Mouse (Mus musculus): Measurements from ENCODE around the gene Gimap4. TPM values are rescaled to one million over a fixed set of nuclear protein-coding genes. Genes with fewer than 3 reads are reported as not detected.

Gene Gimap4
- polyA plus RNA-seq, 1 experiment from 2014 or later, result 22.8 TPM

DNA sequence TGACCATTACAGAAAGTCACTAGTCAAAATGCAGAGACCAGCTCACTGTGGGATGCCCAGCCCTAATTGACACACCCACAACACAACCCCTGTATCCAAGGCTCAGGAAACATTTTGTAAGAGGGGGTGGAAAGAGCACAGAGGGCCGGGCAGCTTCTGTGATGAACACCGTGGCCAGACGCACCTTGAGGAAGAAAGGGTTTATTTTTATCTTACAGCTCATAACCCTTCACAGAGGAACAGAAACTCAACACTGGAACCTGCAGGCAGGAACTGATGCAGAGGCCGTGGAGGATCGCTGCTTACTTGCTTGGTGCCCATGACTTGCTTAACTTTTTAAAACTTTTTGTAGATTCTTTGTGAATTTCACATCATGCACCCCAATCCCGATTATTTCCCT is 8.6 kb downstream of the Gimap4 start:
- H3K9me3 ChIP-seq, result no peaks in the 10 kb centered on the region
- H3K4me2 ChIP-seq (replicated peaks), result no peak overlapping the region
- WGBS, result 83% methylated on average over 6 of the region's 6 CpGs
- H3K36me3 ChIP-seq, result no peaks in the 10 kb centered on the region
- no peak overlapping the region for H3K27ac ChIP-seq
- no peak overlapping the region for H3K9ac ChIP-seq
- H3K27me3 ChIP-seq (replicated peaks), result no peaks in the 10 kb centered on the region
- H3K4me3 ChIP-seq (replicated peaks), result no peak overlapping the region
- no peaks in the 10 kb centered on the region for H3K4me1 ChIP-seq (replicated peaks)
- no peak for ATAC-seq

DNA sequence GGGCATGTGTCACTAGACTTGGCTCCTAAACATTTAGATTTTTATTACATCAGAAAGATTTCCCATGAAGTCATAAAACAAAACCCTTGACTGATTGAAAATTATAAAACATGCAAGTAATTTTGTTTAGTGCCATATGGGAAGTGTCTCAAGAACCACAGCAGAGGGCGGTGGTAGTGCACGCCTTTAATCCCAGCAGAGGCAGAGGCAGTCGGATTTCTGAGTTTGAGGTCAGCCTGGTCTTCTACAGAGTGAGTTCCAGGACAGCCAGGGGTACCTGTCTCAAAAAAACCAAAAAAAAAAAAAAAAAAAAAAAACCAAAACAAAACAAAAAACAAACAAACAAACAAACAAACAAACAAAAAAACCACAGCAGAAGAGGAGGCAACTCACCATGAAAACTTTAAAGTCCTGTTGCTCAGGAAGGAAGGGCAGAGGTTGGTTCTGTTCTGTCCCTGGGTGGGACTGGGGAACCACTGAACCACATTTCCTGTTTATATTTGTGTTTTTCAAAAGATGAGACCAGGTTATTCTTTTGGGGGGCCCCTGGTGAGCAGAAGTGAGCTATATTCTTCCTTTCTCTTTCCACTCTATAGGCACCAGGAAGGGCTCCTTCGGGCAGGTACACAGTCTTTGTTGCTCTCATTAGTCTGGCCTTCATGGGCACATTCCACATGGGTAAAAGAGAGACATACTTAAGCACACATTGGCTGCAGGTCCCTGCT is 12.6 kb downstream of the Gimap4 start:
- Histone ChIP-seq H3K4me1 (replicated peaks) (no peaks in the 10 kb centered on the region), H3K9ac (no peak overlapping the region), H3K36me3 (no peaks in the 10 kb centered on the region), H3K4me3 (replicated peaks) (no peak overlapping the region), H3K27ac (no peak overlapping the region), H3K27me3 (replicated peaks) (no peaks in the 10 kb centered on the region), H3K4me2 (replicated peaks) (no peak overlapping the region), H3K9me3 (no peaks in the 10 kb centered on the region)
- no peak for ATAC-seq
- 85% methylated on average over 4 of the region's 4 CpGs for WGBS

DNA sequence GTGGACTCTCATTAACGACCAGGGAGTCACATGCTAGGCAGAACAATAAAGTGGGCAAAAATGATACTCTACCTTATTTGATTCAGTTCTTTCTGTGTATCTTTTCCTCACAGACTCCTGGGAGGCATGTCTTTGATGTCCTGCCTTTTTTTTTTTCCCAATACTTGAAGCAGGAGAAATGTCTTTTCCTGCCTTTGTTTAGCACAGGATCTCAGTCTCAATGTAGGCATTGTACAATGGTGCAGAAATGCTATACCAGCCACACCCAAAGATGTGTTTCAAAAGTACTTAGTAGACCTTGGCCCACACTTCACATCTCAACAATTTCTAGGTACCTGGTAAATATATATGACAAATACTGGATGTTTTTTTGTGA is 13.2 kb downstream of the Gimap4 start:
- 49% methylated on average over 1 of the region's 1 CpGs for WGBS
- Histone ChIP-seq H3K27me3 (replicated peaks) (no peaks in the 10 kb centered on the region), H3K9me3 (no peaks in the 10 kb centered on the region), H3K36me3 (no peaks in the 10 kb centered on the region), H3K4me1 (replicated peaks) (no peaks in the 10 kb centered on the region), H3K4me3 (replicated peaks) (no peak overlapping the region), H3K27ac (no peak overlapping the region), H3K9ac (no peak overlapping the region), H3K4me2 (replicated peaks) (no peak overlapping the region)
- ATAC-seq, result no peak

DNA sequence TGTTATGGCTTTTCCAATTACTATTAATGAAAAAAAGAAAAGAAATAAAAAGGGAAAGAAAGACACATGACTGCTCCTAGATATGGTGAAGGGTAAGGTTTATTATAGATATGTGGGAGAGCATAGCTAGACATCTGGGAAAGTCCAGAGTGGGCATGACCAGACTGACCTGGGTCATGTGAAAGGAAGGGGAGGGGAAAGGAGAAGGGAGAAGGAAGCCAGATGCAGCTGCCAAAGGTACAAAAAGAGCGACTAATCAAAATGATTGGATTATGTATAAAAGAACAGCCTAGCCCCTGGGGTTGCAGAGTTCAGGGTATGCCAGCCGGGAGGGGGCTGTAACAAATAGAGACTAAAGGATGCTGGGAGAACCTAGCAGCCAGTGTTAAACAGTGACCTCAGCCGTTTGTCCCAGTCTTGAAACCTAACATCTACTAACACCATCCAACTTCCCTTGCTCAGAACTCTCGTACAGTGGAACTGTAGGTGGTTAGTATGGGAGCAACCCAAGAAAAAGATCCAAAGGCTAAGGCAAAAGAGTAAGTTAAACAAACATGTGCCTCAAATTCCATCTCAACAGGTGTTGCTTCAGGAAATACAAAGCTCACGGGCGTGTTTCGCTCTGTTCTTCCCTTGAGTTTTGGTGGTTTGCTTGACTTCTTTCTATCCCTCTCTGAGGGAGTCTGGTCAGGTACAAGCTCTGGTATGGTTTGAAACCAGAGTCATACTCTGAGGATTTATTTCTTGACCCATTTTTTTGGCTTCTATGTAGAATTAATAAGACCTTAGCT is 13.9 kb downstream of the Gimap4 start:
- Histone ChIP-seq H3K9me3 (no peaks in the 10 kb centered on the region), H3K27me3 (replicated peaks) (no peaks in the 10 kb centered on the region), H3K9ac (no peak overlapping the region), H3K4me2 (replicated peaks) (no peak overlapping the region), H3K4me1 (replicated peaks) (no peaks in the 10 kb centered on the region), H3K27ac (no peak overlapping the region), H3K36me3 (no peaks in the 10 kb centered on the region), H3K4me3 (replicated peaks) (no peak overlapping the region)
- WGBS, result 78% methylated on average over 7 of the region's 7 CpGs
- no peak for ATAC-seq

DNA sequence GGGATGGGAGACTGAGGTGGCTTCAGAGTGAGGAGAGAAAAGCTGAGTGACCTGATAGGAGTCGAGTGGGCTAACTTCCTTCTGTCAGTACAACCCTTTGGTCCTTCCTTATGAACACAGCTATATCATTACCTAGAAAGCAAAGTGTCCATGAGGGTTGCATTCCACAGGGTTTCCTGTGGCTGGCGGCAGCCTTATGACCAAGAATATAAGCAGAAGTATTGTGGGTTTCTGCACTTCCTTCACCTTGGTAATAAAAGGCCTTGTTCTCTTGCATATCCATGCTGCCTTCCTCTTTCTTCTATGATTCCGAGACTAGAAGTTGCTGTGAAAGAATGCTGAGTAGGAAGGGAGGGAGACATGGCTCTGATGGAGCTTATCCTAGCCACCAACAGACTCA is 14.5 kb downstream of the Gimap4 start:
- no peaks in the 10 kb centered on the region for H3K9me3 ChIP-seq
- H3K9ac ChIP-seq, result no peak overlapping the region
- H3K4me2 ChIP-seq (replicated peaks), result no peak overlapping the region
- no peak for ATAC-seq
- H3K27me3 ChIP-seq (replicated peaks), result no peaks in the 10 kb centered on the region
- no peaks in the 10 kb centered on the region for H3K4me1 ChIP-seq (replicated peaks)
- no peak overlapping the region for H3K4me3 ChIP-seq (replicated peaks)
- no peaks in the 10 kb centered on the region for H3K36me3 ChIP-seq
- WGBS, result 79% methylated on average over 3 of the region's 3 CpGs
- no peak overlapping the region for H3K27ac ChIP-seq

DNA sequence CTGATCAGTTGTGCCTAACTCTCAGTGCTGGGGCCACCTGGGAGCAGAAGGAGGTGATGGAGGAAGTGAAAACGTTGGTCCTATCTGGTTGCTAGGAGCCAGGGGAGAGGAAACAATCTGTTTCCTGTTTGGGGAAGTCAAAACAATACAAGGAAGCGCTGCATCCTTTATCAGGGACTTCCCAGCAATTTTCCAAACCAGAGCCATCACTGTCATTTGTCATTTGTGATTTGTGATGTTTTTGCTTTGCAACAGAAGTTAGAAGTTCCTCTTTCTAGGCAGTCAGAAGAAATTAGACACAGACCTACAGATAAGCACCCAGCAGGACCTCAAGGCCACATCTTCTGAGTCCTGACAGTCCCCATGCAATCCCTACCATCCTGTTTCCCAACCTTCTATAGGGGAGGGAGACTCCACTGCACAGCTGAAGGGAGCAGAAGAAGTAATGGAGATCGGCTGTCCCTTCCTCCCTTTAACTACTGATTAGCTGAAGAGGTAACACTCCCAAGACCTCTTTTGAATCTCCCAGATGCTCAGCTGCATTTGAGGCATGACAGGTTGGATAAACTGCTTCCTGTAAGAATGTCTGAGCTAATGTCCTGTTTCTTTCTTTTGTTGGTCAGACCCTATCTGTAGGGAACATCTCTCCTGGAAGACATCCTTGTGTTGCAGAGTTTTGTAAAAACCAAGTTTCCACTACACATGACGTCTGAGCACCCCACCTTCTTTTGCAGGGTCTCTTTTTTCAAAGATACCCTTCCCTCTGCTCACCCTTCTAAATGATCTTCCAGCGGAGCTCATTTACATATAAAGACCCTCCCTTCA is 16.1 kb downstream of the Gimap4 start:
- 54% methylated on average over 5 of the region's 5 CpGs for WGBS
- no peak overlapping the region for H3K27ac ChIP-seq
- ATAC-seq, result no peak
- H3K36me3 ChIP-seq, result no peaks in the 10 kb centered on the region
- H3K4me2 ChIP-seq (replicated peaks), result no peak overlapping the region
- no peaks in the 10 kb centered on the region for H3K4me1 ChIP-seq (replicated peaks)
- no peak overlapping the region for H3K9ac ChIP-seq
- H3K4me3 ChIP-seq (replicated peaks), result no peak overlapping the region
- no peaks in the 10 kb centered on the region for H3K27me3 ChIP-seq (replicated peaks)
- no peaks in the 10 kb centered on the region for H3K9me3 ChIP-seq

DNA sequence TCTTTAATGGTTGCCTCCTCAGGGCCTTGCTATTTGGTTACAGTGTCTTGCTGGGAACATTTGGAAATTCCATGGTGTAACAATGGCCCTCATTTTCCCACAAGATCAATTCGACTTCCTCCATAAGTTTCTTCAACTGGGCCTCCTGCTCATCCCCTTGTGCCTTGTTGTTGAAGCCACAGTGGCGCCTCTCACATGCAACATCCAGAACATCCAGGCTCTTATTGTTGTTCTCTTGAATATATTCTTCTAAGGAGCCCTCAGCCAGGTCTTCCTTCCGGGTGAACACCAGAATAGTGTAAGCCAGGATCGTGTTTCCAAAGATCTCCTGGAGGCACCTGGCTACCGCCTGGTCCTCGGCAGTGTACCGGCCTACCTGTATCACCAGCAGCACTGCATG is 17.8 kb downstream of the Gimap4 start:
- no peak overlapping the region; the same call in 1 of the 2 replicates for H3K27ac ChIP-seq
- H3K9ac ChIP-seq, result no peak overlapping the region
- 86% methylated on average over 7 of the region's 7 CpGs for WGBS
- H3K4me3 ChIP-seq (replicated peaks), result no peak overlapping the region
- no peaks in the 10 kb centered on the region for H3K9me3 ChIP-seq
- no peak overlapping the region for H3K4me2 ChIP-seq (replicated peaks)
- no peaks in the 10 kb centered on the region for H3K4me1 ChIP-seq (replicated peaks)
- ATAC-seq, result no peak
- H3K36me3 ChIP-seq, result no peaks in the 10 kb centered on the region
- no peaks in the 10 kb centered on the region for H3K27me3 ChIP-seq (replicated peaks)

DNA sequence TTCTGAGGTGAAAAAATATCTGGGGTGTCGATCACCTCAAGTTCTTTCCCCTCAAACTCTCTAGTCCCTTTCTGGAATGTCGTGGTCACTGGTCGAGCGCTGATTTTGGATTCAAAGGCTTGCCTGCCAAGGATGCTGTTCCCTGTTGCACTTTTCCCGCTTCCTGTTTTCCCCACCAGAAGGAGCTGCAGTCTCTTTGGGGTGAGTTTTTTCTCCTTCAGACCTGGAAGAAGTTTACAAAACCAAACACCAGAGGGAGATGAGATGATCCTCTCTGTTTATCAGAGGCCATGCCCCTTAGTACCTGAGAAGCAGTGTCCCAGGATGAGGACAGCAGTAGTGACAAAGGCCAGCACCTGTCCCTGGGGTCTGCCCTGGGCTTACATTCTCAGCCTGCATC is 18.3 kb downstream of the Gimap4 start:
- Histone ChIP-seq H3K36me3 (no peaks in the 10 kb centered on the region), H3K4me1 (replicated peaks) (no peaks in the 10 kb centered on the region), H3K9me3 (no peaks in the 10 kb centered on the region), H3K4me2 (replicated peaks) (no peak overlapping the region), H3K4me3 (replicated peaks) (no peak overlapping the region), H3K9ac (no peak overlapping the region), H3K27ac (no peak overlapping the region; the same call in 1 of the 2 replicates), H3K27me3 (replicated peaks) (no peaks in the 10 kb centered on the region)
- ATAC-seq, result no peak
- WGBS, result 66% methylated on average over 5 of the region's 5 CpGs

DNA sequence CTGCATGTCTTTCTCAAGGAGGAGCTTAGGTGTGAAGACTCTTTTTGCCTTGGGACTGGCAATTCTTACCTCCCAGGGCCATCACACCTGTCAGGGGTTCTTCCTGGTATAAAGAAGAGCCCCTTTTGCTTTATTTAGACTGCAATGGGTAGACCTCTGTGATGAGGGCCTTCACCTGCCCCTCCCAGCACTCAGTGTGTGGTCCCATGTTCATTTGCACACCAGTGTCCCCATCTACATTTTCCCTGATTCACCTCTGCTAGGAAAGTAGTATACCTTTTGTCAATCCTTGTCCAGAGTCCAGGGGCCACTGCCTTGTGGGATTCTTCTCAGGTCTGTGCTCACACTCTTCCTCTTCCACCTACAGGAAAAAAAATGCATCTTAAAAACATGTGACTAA is 19.8 kb downstream of the Gimap4 start:
- Histone ChIP-seq H3K27me3 (replicated peaks) (no peaks in the 10 kb centered on the region), H3K9me3 (no peaks in the 10 kb centered on the region), H3K9ac (no peak overlapping the region), H3K4me1 (replicated peaks) (no peaks in the 10 kb centered on the region), H3K4me2 (replicated peaks) (no peak overlapping the region), H3K36me3 (no peaks in the 10 kb centered on the region), H3K27ac (no peak overlapping the region), H3K4me3 (replicated peaks) (no peak overlapping the region)
- no peak for ATAC-seq

DNA sequence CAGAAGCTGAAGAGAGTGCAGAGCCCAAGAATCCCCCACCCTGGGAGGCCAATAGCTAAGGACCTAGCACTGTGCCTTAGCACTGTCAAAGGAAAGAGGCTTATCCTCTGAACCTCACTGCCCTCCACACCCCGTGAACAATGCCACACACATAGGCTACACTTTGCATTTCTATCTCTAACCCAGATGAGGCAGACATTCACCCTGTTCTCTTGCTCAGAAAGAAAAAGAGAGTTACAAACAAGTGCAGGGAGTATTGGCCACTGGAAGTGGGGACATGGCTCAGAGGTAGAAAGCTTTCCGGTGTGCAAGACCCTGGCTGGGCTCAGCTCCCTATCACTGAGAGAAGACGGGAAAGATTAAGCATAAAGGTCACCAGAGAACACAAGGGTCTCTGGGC is 21.8 kb downstream of the Gimap4 start:
- Histone ChIP-seq H3K4me3 (replicated peaks) (no peak overlapping the region), H3K27ac (no peak overlapping the region), H3K4me1 (replicated peaks) (no peaks in the 10 kb centered on the region)

DNA sequence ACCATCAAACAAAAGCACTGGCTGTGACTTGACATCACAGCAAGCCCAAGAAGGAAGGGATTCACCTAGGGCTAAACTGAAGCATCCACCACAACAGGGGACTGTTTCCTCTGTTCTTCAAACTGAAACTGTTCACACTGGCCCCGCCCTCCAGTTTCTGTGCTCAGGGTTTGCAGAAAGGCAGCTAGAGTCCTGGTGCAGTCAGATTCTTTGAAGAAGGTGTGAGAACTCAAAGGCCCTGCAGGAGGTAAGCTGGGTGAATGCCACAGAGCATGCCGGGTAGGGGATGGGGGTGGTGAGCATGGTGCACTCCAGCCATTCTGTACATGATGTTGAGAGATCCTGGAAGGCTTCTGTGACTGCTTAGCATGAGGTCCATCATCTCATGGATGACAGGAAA is 34.1 kb downstream of the Gimap4 start, which contains the start of the genes Gm28053 and Gimap7:
Gene Gm28053, plus strand, starts transcription at position 153 of the 400 bp plus-strand sequence.
Gene Gimap7, plus strand, starts transcription at position 167 of the 400 bp plus-strand sequence.
- Histone ChIP-seq H3K27ac (no peak within 1 kb of the TSS), H3K9me3 (no peaks in the 10 kb centered on the region), H3K4me1 (replicated peaks) (no peaks in the 10 kb centered on the region), H3K4me2 (replicated peaks) (no peak within 1 kb of the TSS), H3K9ac (no peak within 1 kb of the TSS), H3K36me3 (no peaks in the 10 kb centered on the region), H3K4me3 (replicated peaks) (no peak within 1 kb of the TSS), H3K27me3 (replicated peaks) (no peaks in the 10 kb centered on the region)
- 43% methylated on average over 2 of the region's 2 CpGs for WGBS
- ATAC-seq, result no peak

More for the DNA sequence above, 21.8 kb downstream of the Gimap4 start:
- H3K36me3 ChIP-seq, result no peaks in the 10 kb centered on the region
- H3K9ac ChIP-seq, result no peak overlapping the region
- 61% methylated on average over 3 of the region's 3 CpGs for WGBS
- no peaks in the 10 kb centered on the region for H3K9me3 ChIP-seq
- ATAC-seq, result no peak
- no peaks in the 10 kb centered on the region for H3K27me3 ChIP-seq (replicated peaks)
- H3K4me2 ChIP-seq (replicated peaks), result no peak overlapping the region; the same call in 1 of the 2 replicates

DNA sequence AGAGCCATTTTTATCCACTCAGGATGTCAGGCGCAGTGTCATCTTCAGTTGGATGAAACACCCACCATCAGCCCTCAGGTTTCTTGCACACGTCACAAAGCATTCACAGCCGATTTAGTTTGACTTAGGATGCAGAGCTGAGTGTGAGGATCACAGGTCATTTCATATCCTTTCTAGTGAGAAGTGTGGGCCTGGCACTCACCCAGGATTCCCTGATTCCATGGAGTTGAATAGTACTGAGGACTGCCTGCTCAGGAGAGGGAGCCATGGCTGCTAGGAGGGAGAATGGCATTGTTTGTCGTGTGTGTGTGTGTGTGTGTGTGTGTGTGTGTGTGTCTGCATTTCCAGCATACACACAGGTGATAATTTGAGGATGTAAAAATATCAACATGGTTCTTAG is 36.0 kb downstream of the Gimap4 start:
- Histone ChIP-seq H3K4me1 (replicated peaks) (no peaks in the 10 kb centered on the region), H3K27ac (no peak overlapping the region), H3K27me3 (replicated peaks) (no peaks in the 10 kb centered on the region), H3K4me3 (replicated peaks) (no peak overlapping the region), H3K9ac (no peak overlapping the region), H3K4me2 (replicated peaks) (no peak overlapping the region), H3K9me3 (no peaks in the 10 kb centered on the region), H3K36me3 (no peaks in the 10 kb centered on the region)
- no peak for ATAC-seq
- 84% methylated on average over 4 of the region's 4 CpGs for WGBS

All from intestine, embryonic 15.5 days (tissue).